In the genomic region with DNA sequence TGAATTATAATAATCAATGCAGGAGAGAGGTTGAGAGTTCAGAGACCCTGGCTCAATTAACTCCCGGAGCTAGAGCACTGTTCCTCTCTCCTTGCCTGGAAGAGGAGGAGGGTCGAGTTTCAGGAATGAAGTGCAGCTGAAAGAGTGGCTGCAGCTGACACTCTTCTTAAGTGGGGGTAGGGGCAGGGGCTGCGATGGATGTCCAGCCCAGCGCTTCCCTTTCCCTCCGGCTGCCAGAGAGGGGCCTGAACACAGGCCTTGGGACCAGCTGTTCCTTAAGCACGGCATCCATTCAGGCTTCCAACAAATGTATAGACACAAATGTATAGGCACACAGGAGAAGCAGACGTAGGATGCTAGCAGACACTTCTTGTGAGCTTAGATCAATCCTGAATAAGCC, we compare ENCODE assay signal across 15 mouse cellular contexts. TPM values are rescaled to one million over a fixed set of nuclear protein-coding genes. Genes with fewer than 3 reads are reported as not detected.
DNase-seq lines count a peak whose midpoint lies in the region; ATAC-seq and TF ChIP-seq lines count a peak whose summit lies in the region.
"Had no signal": no experiment of that assay in that cellular context is flagged by ENCODE, and none has a peak within 500 bp of the region (broad histone marks: within the 10 kb centered on the region; RNA-seq: fewer than 3 reads in every experiment).

No protein-coding gene starts in this region.

- DNase-seq in forebrain, embryonic 14.5 days (ENCODE audit: low spot score): no peak
- no peak for DNase-seq in limb, embryonic 11.5 days (ENCODE audit: low spot score)
- DNase-seq in limb, embryonic 10.5 days (ENCODE audit: low spot score): no peak
- DNase-seq in embryonic facial prominence, embryonic 10.5 days (ENCODE audit: low spot score): peak; percentile 59
- no peak for DNase-seq in testis, postnatal 10 days (ENCODE audit: low spot score)
- DNase-seq: gastrocnemius, postnatal 25 days; heart, postnatal 14 days; lung, adult 2 months; thymus, adult 2 months had no signal

- no peaks in the 10 kb centered on the region for H3K36me3 ChIP-seq in forebrain, embryonic 14.5 days (ENCODE audit: control insufficient read depth, insufficient read depth, low read length)
- no peaks in the 10 kb centered on the region for H3K36me3 ChIP-seq in forebrain, embryonic 16.5 days (ENCODE audit: control insufficient read depth, insufficient read depth)
- no peaks in the 10 kb centered on the region for H3K36me3 ChIP-seq in limb, embryonic 11.5 days (ENCODE audit: control insufficient read depth, insufficient read depth, low read length)
- H3K36me3 ChIP-seq in limb, embryonic 10.5 days: no peaks in the 10 kb centered on the region
- H3K36me3 ChIP-seq in embryonic facial prominence, embryonic 10.5 days (replicated peaks): no peaks in the 10 kb centered on the region
- H3K36me3 ChIP-seq in myocyte (ENCODE audit: control insufficient read depth, insufficient read depth): no peaks in the 10 kb centered on the region
- no peaks in the 10 kb centered on the region for H3K36me3 ChIP-seq in liver, embryonic 12.5 days
- H3K36me3 ChIP-seq: forebrain, embryonic 12.5 days; midbrain, embryonic 12.5 days had no signal

- H3K4me2 ChIP-seq in forebrain, embryonic 14.5 days (ENCODE audit: low read length): no peak overlapping the region
- H3K4me2 ChIP-seq in forebrain, embryonic 16.5 days (ENCODE audit: low read length): no peak overlapping the region
- H3K4me2 ChIP-seq in limb, embryonic 11.5 days (ENCODE audit: low read depth, severe bottlenecking): no peak overlapping the region
- peak overlapping the region; percentile 12 for H3K4me2 ChIP-seq in myocyte (ENCODE audit: low read depth)
- no peak overlapping the region for H3K4me2 ChIP-seq in liver, embryonic 12.5 days
- H3K4me2 ChIP-seq: midbrain, embryonic 12.5 days had no signal

- WGBS in forebrain, embryonic 14.5 days: 23% methylated on average over 7 of the region's 7 CpGs
- WGBS in forebrain, embryonic 16.5 days: 23% methylated on average over 7 of the region's 7 CpGs
- 17% methylated on average over 7 of the region's 7 CpGs for WGBS in limb, embryonic 11.5 days
- 13% methylated on average over 7 of the region's 7 CpGs for WGBS in limb, embryonic 10.5 days
- 6% methylated on average over 7 of the region's 7 CpGs for WGBS in embryonic facial prominence, embryonic 10.5 days
- 57% methylated on average over 7 of the region's 7 CpGs for WGBS in liver, embryonic 12.5 days (ENCODE audit: insufficient replicate concordance)

- no peaks in the 10 kb centered on the region for H3K9me3 ChIP-seq in forebrain, embryonic 14.5 days (replicated peaks; ENCODE audit: control insufficient read depth, low read length)
- no peaks in the 10 kb centered on the region for H3K9me3 ChIP-seq in forebrain, embryonic 16.5 days (ENCODE audit: control insufficient read depth, low read length)
- no peaks in the 10 kb centered on the region for H3K9me3 ChIP-seq in limb, embryonic 11.5 days (ENCODE audit: control insufficient read depth, low read length)
- no peaks in the 10 kb centered on the region for H3K9me3 ChIP-seq in limb, embryonic 10.5 days (replicated peaks)
- no peaks in the 10 kb centered on the region for H3K9me3 ChIP-seq in embryonic facial prominence, embryonic 10.5 days
- H3K9me3 ChIP-seq in liver, embryonic 12.5 days (replicated peaks): no peaks in the 10 kb centered on the region
- H3K9me3 ChIP-seq: forebrain, embryonic 12.5 days; G1E; midbrain, embryonic 12.5 days had no signal

- no peak for ATAC-seq in forebrain, embryonic 14.5 days
- no peak for ATAC-seq in forebrain, embryonic 16.5 days
- ATAC-seq in limb, embryonic 11.5 days (ENCODE audit: insufficient number of reproducible peaks, low FRiP score, low TSS enrichment, low read depth): no peak
- no peak for ATAC-seq in liver, embryonic 12.5 days

- H3ac ChIP-seq in myocyte (ENCODE audit: control insufficient read depth, insufficient read length): no peak overlapping the region

- H3K4me1 ChIP-seq in forebrain, embryonic 14.5 days (ENCODE audit: control insufficient read depth, insufficient read depth, low read length): peaks cover 21% of the 10 kb centered on the region; the same call in 1 of the 2 replicates
- peaks cover 22% of the 10 kb centered on the region for H3K4me1 ChIP-seq in forebrain, embryonic 16.5 days (replicated peaks; ENCODE audit: control insufficient read depth, insufficient read depth, low read length)
- H3K4me1 ChIP-seq in limb, embryonic 11.5 days (ENCODE audit: control insufficient read depth, insufficient read depth, low read length): 0 out of 2 replicates have a peak, but pooled peaks cover 6% of the 10 kb centered on the region
- peaks cover 28% of the 10 kb centered on the region for H3K4me1 ChIP-seq in limb, embryonic 10.5 days
- H3K4me1 ChIP-seq in embryonic facial prominence, embryonic 10.5 days: peaks cover 56% of the 10 kb centered on the region
- peaks cover 32% of the 10 kb centered on the region for H3K4me1 ChIP-seq in liver, embryonic 12.5 days

- no peak for TF ChIP-seq POLR2A in myocyte (IDR thresholded peaks at IDR 0.05; ENCODE audit: insufficient read length, low read depth)

- no peaks in the 10 kb centered on the region for H3K27me3 ChIP-seq in forebrain, embryonic 14.5 days (replicated peaks; ENCODE audit: control insufficient read depth, insufficient read depth, low read length)
- H3K27me3 ChIP-seq in forebrain, embryonic 16.5 days (replicated peaks; ENCODE audit: control insufficient read depth, insufficient read depth, low read length): no peaks in the 10 kb centered on the region
- H3K27me3 ChIP-seq in limb, embryonic 11.5 days (ENCODE audit: control insufficient read depth, insufficient read depth, low read length): peaks cover 23% of the 10 kb centered on the region
- H3K27me3 ChIP-seq in limb, embryonic 10.5 days (ENCODE audit: low read depth, poor library complexity, severe bottlenecking): peaks cover 48% of the 10 kb centered on the region
- peaks cover 53% of the 10 kb centered on the region for H3K27me3 ChIP-seq in embryonic facial prominence, embryonic 10.5 days (replicated peaks; ENCODE audit: low read depth, poor library complexity, severe bottlenecking)
- no peaks in the 10 kb centered on the region for H3K27me3 ChIP-seq in myocyte (ENCODE audit: control insufficient read depth, insufficient read depth, insufficient read length)
- H3K27me3 ChIP-seq in liver, embryonic 12.5 days (replicated peaks): peaks cover 59% of the 10 kb centered on the region

- no peak overlapping the region for H3K27ac ChIP-seq in forebrain, embryonic 14.5 days (ENCODE audit: low read depth, low read length)
- no peak overlapping the region for H3K27ac ChIP-seq in forebrain, embryonic 16.5 days (ENCODE audit: low read length)
- H3K27ac ChIP-seq in limb, embryonic 11.5 days (replicated peaks; ENCODE audit: low read depth, low read length): no peak overlapping the region
- no peak overlapping the region for H3K27ac ChIP-seq in limb, embryonic 10.5 days
- peak overlapping the region; percentile 25 for H3K27ac ChIP-seq in embryonic facial prominence, embryonic 10.5 days (replicated peaks)
- H3K27ac ChIP-seq in liver, embryonic 12.5 days: no peak overlapping the region
- H3K27ac ChIP-seq: forebrain, embryonic 12.5 days; midbrain, embryonic 12.5 days had no signal

- 0 out of 2 replicates have a peak overlapping the region, but pooled peaks have one; percentile 8 for H3K9ac ChIP-seq in forebrain, embryonic 14.5 days (ENCODE audit: low read length)
- no peak overlapping the region for H3K9ac ChIP-seq in forebrain, embryonic 16.5 days (replicated peaks; ENCODE audit: low read depth, low read length)
- H3K9ac ChIP-seq in limb, embryonic 11.5 days (ENCODE audit: low read length): 0 out of 2 replicates have a peak overlapping the region, but pooled peaks have one; percentile 2
- H3K9ac ChIP-seq in liver, embryonic 12.5 days: no peak overlapping the region
- H3K9ac ChIP-seq: forebrain, embryonic 12.5 days; midbrain, embryonic 12.5 days had no signal

- no peak overlapping the region for H3K4me3 ChIP-seq in forebrain, embryonic 14.5 days (ENCODE audit: low read depth, low read length)
- H3K4me3 ChIP-seq in forebrain, embryonic 16.5 days (replicated peaks; ENCODE audit: low read length): no peak overlapping the region
- H3K4me3 ChIP-seq in limb, embryonic 11.5 days (ENCODE audit: low read depth, low read length): no peak overlapping the region
- no peak overlapping the region for H3K4me3 ChIP-seq in limb, embryonic 10.5 days
- H3K4me3 ChIP-seq in embryonic facial prominence, embryonic 10.5 days: no peak overlapping the region
- no peak overlapping the region for H3K4me3 ChIP-seq in myocyte
- H3K4me3 ChIP-seq in liver, embryonic 12.5 days: no peak overlapping the region
- H3K4me3 ChIP-seq: forebrain, embryonic 12.5 days; midbrain, embryonic 12.5 days had no signal

- peaks cover 21% of the 10 kb centered on the region for H3K79me2 ChIP-seq in myocyte (ENCODE audit: control insufficient read depth, insufficient read depth)

TF ChIP-seq in myocyte, 11 proteins besides CTCF, POLR2A, EP300 and RAD21:
- TF ChIP-seq E2F4 (IDR thresholded peaks at IDR 0.05; ENCODE audit: insufficient read depth): no peak
- TF ChIP-seq MAX (IDR thresholded peaks at IDR 0.05; ENCODE audit: low read depth): no peak
- no peak for TF ChIP-seq POLR2AphosphoS2 (IDR thresholded peaks at IDR 0.05; ENCODE audit: insufficient read length, low read depth)
- TF ChIP-seq MYOG (IDR thresholded peaks at IDR 0.05; ENCODE audit: control insufficient read depth in 1 of 3, insufficient read depth in 1 of 3, insufficient read length in 2 of 3, low read depth in 2 of 3): peak in 1 of 3 experiments; percentile 19

RNA-seq across cellular contexts. Expression of gene Inka2, which starts 3.2 kb away (rescaled TPM):
- 0.74 and 1.1 TPM in 2 replicates for polyA plus RNA-seq in forebrain, embryonic 14.5 days (2014; fragmentation: Nextera tagmentation; extraction: Ambion mirVana)
- 3.2 and 3.9 TPM in 2 replicates for polyA plus RNA-seq in forebrain, embryonic 16.5 days (2015; fragmentation: Nextera tagmentation; extraction: Ambion mirVana)
- polyA plus RNA-seq in limb, embryonic 11.5 days (2014; fragmentation: Nextera tagmentation; extraction: Ambion mirVana): 0.33 and 0.51 TPM in 2 replicates
- polyA plus RNA-seq in limb, embryonic 10.5 days (2016; fragmentation: Nextera tagmentation; extraction: Ambion mirVana): 0.33 and 0.50 TPM in 2 replicates
- polyA plus RNA-seq in embryonic facial prominence, embryonic 10.5 days (2016; fragmentation: Nextera tagmentation; extraction: Ambion mirVana): 3.4 and 3.6 TPM in 2 replicates
- 5.1 TPM for polyA plus RNA-seq in myocyte (2012; fragmentation: generic; extraction: Trizol)
- polyA plus RNA-seq in liver, embryonic 12.5 days (2016; fragmentation: Nextera tagmentation; extraction: Ambion mirVana): 0.33 and 0.37 TPM in 2 replicates

RNA-seq across cellular contexts. Expression of gene Ddx20, which starts 20.2 kb away (rescaled TPM):
- 31.8 and 35.9 TPM in 2 replicates for polyA plus RNA-seq in forebrain, embryonic 14.5 days (2014; fragmentation: Nextera tagmentation; extraction: Ambion mirVana)
- 31.6 and 35.3 TPM in 2 replicates for polyA plus RNA-seq in forebrain, embryonic 16.5 days (2015; fragmentation: Nextera tagmentation; extraction: Ambion mirVana)
- polyA plus RNA-seq in limb, embryonic 11.5 days (2014; fragmentation: Nextera tagmentation; extraction: Ambion mirVana): 47.8 and 48.3 TPM in 2 replicates
- polyA plus RNA-seq in limb, embryonic 10.5 days (2016; fragmentation: Nextera tagmentation; extraction: Ambion mirVana): 51.6 and 53.4 TPM in 2 replicates
- polyA plus RNA-seq in embryonic facial prominence, embryonic 10.5 days (2016; fragmentation: Nextera tagmentation; extraction: Ambion mirVana): 51.7 and 54.6 TPM in 2 replicates
- 7.5 TPM for polyA plus RNA-seq in myocyte (2012; fragmentation: generic; extraction: Trizol)
- polyA plus RNA-seq in liver, embryonic 12.5 days (2016; fragmentation: Nextera tagmentation; extraction: Ambion mirVana): 31.6 and 34.4 TPM in 2 replicates

Comparison
In these comparisons a context has a peak if more than half of its experiments do, and no peak if none do; other contexts are left out.
1. H3K9ac ChIP-seq: peak in forebrain, embryonic 14.5 days (single experiment) and limb, embryonic 11.5 days (single experiment); none in forebrain, embryonic 16.5 days (single experiment) and liver, embryonic 12.5 days (single experiment).